Mouse (Mus musculus) spleen, adult 2 months (tissue): ENCODE measurements around the gene 4931414P19Rik.
"Not testable (repeated sequence)": the region's sequence is repeated elsewhere in the genome, so short reads cannot be mapped to it uniquely, and the experiment has no call there.

ENCODE experiments used
- CTCF ChIP-seq: fragments of 200-500 bp; IDR thresholded peaks from 2 replicates; pipeline ENCODE4 v1.5.1; 2011; ENCODE audit warnings: mild to moderate bottlenecking, inconsistent platforms; ENCODE audit not compliant: insufficient read depth, insufficient read length, insufficient replicate concordance; ENCODE audit errors: extremely low read depth
- POLR2A ChIP-seq: fragments of 200-500 bp; IDR thresholded peaks from 2 replicates; pipeline ENCODE4 v1.6.1; 2011; ENCODE audit warnings: low read depth, low read length, inconsistent platforms

- TF ChIP-seq CTCF, POLR2A: not testable (repeated sequence)
Measured at GRCm38 (mm10) chr14:54614130-54614529, 8.3 kb upstream of the 4931414P19Rik start.
